Mouse (Mus musculus) layer of hippocampus, postnatal 25 days (tissue): ENCODE results near the gene Taf5. TPM values are rescaled to one million over a fixed set of nuclear protein-coding genes. Genes with fewer than 3 reads are reported as not detected.
A peak's percentile ranks its signal among the peaks of the same experiment; 100 is the strongest.

ENCODE experiments used
- DNase-seq, 2 experiments: peaks; one replicate each; pipeline ENCODE4 v3.0.0; 2022; ENCODE audit warnings: mixed read lengths in 2 of 2, low spot score in 1 of 2; ENCODE audit errors: extremely low spot score in 1 of 2
- total RNA-seq, 2 experiments: library from RNA; stranded (reverse); gene quantifications; 2 replicates each; pipeline ENCODE4 v1.2.3; 2021

Gene Taf5
- total RNA-seq, result 1 to 10 TPM; 6.0 to 7.2 TPM

- peak; percentile 90 to 93 for DNase-seq
These were observed at the start of gene Taf5 for GRCm38 (mm10) chr19:47067096-47067882. TSS of gene Taf5 (plus strand) at chr19:47067746.

- DNase-seq, result no peak
These were observed 49.7 kb upstream of the Taf5 start for GRCm38 (mm10) chr19:47017831-47018230.

- DNase-seq, result no peak
These were observed 49.2 kb upstream of the Taf5 start for GRCm38 (mm10) chr19:47018330-47018729.

DNA sequence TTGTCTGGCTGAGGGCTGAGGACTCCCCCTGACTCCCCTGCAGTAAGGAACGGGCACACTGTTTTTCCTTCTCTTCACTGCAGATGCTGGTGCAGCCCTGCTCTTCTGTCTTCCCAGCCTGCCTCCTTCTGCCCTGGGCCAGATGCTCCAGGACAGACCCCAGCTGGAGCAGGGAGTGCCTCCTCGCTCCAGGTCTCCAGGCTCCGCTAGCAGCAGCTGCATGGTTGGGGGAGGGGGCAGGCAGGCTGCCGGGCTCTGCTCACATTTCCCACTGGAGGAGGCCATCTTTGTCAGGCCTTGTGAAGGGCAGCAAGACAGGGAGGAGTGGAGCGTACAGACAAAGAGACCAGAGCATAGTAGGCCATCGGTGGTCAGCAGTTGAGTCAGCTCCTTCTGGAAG, 48.2 kb upstream of the Taf5 start:
- DNase-seq, result no peak

- no peak for DNase-seq
These were observed 44.8 kb upstream of the Taf5 start for GRCm38 (mm10) chr19:47022709-47023108.

DNA sequence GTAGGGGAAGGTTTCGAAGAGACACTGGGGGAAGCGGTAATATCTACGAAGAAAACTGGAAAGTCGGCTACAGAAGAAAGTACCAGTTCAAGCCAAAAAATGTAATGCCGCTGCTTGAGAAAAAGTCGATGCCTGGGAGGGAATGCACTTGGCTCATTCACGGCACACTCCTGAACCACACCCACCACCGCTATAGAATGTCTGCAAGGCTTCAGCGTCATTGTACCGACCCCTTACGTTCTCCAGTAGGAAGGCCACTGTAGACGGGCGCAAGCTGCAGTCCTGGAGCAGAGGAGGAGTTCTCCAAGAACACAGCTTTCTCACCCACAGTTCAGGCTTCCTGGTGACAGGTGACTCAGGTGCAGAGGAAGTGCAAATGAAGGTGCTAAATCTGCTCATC, 44.0 kb upstream of the Taf5 start:
- DNase-seq, result no peak

GRCm38 (mm10) chr19:47024954-47025353, 42.6 kb upstream of the Taf5 start:
- DNase-seq, result no peak

- DNase-seq, result no peak
These were observed 41.0 kb upstream of the Taf5 start for GRCm38 (mm10) chr19:47026513-47026912.

GRCm38 (mm10) chr19:47029796-47030195, 37.8 kb upstream of the Taf5 start:
- DNase-seq, result no peak

DNA sequence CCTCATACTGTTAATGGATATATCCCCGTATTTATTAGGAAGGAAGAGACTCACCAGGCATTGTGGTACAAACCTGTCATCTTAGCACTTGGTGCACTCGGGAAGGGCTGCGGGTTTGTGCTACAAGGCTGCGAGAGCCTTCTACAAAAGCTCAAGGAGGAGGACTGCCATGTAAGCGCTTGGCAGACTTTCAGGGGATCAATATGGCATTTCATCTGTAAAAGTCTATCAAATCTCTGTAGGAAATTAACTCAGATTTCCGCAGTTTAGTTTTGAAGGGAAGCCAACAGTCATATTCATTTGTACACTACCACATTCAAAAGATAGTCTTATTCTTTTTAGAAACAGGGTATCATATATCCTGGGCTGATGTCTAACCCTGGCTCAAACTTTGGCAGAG, 35.8 kb upstream of the Taf5 start:
- DNase-seq, result no peak

DNA sequence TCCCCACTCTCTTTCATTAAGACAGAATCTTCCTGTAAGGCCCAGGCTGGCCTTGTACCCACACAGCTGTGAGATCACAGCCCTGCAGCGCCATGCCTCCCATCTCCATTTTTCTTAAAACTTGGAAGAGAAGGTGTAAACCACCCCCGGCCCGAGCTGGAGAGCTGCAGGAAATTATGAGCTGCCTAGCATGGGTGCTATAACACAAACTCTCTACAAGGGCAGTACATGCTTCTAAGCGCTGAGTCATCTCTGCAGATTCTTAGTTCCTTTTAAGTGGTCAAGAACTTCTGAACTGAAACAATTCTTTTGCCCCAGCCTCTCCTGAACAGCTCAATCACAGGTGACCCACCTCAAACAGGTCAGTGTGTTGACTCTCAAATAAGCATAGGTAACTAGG, 32.6 kb upstream of the Taf5 start:
- no peak for DNase-seq

DNA sequence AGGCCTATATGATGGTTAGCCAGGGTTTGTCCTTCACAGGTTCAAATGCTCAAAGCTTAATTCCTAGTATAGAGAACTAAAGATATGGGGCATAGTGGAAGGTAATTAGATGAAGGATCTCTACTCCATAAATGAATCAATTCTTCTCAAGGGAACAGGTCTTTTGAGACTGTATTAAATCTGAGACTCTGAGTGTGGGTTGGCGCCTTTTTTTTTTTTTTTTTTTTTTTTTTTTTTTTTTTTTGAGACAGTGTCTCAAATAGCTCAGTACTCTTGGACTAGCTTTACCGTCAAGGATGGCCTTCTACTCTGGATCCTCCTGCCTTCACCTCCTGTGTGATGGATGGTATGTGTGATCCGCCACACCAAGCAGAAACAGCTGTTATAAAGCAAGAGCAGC, 30.9 kb upstream of the Taf5 start:
- no peak for DNase-seq

- no peak for DNase-seq
These were observed 26.6 kb upstream of the Taf5 start for GRCm38 (mm10) chr19:47040720-47041473.

- DNase-seq, result no peak
These were observed 23.9 kb upstream of the Taf5 start for GRCm38 (mm10) chr19:47043608-47044007.

- no peak for DNase-seq
These were observed 21.2 kb upstream of the Taf5 start for GRCm38 (mm10) chr19:47046343-47046742.

DNA sequence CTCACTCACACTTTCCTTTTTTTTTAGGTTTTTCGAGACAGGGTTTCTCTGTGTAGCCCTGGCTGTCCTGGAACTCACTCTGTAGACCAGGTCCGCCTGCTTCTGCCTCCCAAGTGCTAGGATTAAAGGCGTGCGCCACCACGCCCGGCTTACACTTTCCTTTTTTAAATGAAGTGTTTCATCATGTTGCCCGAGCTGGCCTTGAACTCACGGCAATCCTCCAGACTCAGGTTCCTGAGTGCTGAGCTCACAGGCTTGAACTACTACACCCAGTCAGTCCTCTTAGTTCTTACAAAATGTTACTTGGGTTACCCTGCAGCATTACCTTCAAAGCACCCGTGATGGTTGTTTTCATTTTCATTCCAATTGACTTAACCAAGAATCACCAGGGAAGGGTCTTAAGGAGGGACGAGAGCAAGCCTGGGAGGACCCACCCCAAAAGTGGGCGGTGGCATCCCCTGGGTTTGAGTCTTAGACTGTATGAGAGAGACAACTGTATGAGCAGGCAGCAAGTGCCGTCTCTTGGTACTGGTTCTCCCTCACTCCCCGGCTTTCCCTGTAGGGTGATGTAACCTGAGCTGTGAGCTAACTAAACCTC, 20.2 kb upstream of the Taf5 start:
- no peak for DNase-seq

GRCm38 (mm10) chr19:47049061-47049460, 18.5 kb upstream of the Taf5 start:
- no peak for DNase-seq

DNA sequence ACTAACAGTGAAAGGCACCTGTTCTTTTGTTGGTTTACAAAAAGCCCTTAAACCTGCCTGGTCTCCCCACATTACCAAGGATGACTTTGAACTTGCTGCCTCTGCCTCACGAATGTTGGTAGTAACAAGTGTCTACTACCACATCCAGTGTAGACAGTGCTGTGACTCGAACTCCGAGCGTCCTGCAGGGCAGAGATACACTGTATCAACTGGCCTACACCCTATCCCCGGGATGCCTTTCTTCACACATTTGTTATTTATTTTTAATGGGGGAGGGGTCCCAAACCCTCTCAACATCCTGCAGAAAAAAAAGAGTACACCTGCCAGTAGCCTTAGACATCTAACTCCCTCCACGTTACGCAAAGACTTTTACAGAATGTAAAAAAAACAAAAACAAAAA, 17.7 kb upstream of the Taf5 start:
- DNase-seq, result no peak

- peak; percentile 76 for DNase-seq
These were observed 17.1 kb upstream of the Taf5 start, which contains the start of gene Pcgf6 for GRCm38 (mm10) chr19:47050271-47051032. TSS of gene Pcgf6 (minus strand) at chr19:47050906.

DNA sequence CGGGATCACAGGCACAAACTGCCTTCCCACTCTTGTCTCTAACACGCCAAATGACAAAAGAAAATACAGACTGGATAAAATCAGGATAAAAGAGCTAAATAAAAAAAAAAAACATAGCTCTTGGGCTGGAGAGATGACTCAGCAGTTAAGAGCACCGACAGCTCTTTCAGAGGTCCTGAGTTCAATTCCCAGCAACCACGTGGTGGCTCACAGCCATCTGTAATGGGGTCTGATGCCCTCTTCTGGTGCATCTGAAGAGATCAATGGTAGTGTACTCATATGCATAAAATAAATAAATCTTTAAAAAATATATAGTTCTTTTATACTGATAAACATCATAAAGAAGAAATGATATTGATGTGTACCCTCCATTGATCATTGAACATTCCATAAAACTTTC, 14.6 kb upstream of the Taf5 start:
- DNase-seq, result no peak

DNA sequence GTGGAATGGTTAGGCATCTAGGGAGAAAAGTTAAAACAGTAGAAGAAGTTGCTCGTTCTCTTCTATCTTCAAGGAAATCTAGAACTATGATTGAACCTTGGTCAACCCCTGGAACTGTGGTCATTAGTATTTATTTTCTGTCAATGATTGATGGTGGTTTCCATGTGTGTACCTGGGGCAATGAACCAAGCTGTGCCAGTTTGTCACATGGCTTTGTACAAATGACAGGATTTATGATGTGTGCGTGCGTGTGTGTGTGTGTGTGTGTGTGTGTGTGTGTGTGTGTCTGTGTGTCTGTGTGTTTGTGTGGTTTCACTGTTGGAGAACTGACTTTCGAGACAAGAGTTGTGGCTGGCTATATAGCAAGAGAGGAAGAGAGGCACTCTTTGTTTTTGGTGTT, 14.1 kb upstream of the Taf5 start:
- no peak for DNase-seq
